Mouse (Mus musculus) ovary, postnatal 36 days (tissue): ENCODE measurements at regions not wholly inside any gene's neighbourhood (a gene's known extent, or its start where the extent isn't known, plus 50 kb on each side); places are given as distances from the start of the nearest gene placed in this dataset.

ENCODE experiments used
- DNase-seq: peaks from one replicate; pipeline ENCODE4 v3.0.0; 2022; ENCODE audit warnings: low spot score, mixed read lengths

DNA sequence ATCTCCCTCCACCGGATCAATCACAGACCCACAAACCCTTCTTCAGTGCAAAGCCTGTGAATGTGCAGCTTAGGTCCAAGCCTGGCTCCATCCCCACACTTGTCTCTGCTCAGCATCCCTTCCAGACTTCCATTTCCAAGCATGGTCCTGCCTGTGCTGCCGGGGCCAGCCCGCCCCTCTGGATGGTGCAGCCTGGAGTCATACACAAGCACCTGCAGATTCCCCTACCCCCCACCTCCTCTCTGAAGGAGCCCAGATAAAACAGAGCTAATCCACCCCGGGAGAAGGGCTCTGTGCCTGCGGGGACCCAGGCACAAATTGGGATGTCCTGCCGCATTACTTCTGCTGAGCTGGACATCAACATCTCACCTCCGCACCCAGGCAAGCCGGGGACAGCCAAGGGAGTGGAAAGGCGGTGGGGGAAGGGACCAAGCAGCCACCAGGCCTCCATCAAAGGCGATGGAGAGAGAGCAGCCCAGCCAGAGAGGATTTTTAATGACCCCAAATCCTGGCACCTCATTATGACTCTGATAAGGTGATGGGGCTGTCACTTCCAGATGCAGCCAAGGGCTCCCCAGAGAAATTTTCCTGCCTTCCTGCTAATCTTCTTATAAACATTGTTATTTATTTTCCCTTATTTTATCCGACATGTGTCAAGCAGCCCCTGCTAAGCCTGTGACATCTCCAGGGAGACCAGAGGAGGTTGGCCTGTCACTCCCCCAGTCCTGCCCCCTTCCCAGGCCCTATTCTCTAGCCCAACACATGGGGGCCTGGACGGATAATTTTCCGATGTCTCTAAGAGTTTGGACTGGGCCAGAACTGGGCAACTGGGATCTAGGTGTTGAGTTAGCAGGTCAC lies 105.5 kb upstream of the Unc5b start:
- DNase-seq, result no peak

DNA sequence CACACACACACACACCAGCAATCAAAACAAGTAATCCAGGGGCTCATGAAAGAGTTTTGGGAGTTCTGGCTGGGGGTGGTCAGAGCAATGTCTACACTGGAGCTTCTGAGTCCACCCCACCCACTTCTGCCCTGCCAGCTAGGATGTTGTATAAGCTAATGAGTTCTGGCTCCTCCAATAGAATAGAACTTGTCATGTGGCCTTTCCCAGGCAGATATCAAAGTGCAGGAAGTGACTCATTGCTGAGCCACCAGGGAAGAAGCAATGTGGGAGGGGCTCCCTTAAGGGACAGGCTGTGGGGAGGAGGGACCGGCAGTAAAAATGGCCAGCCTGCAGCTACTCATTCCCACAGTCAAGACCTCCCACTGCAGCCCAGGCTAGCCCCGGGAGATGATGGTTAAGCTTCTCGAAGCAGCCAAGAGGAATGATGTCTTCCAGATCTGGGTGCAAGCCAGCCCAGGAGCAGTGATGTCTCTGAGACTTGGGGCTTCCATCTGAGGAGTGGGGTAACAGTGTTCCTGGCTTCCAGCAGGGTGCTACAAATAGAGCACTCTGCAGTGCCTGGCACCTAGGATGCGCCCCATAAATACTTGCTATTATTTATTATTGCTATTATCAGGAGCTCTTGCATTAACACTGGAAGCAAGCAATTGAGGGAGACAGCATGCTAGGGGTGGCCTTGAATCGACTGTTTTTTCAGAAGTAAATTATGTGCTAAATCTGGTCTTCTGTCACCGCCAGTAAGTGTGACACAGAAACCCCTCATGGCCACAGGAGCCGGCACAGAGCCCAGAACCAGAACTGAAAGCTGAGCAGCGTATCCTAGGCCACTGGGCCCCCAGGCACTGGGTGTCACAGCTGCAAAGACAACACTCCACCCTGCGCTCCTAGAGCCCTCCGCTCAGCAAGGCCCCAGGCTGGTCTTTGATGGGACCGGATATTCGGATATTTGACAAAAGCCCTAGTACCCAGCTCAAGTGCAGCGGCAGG lies 103.2 kb upstream of the Unc5b start:
- DNase-seq, result no peak

DNA sequence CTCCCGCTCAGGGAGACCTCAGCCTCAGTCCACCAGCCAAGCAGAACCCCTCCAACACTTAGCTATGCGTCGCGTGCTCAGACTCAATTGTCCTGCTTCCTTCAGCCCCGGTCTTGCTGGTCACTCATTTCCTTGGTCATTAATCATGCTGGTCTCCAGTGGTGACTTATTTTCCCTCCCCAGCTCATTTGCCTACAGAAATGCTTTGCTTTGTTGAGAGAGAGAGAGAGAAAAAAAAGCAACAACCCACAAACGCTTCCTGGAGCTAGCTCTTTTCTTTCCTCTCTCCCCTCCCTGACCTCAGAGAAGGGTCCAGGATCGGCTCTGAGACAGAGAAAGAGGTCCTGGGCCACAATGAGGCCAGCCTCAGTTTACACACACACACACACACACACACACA lies 102.5 kb upstream of the Unc5b start:
- DNase-seq, result no peak

DNA sequence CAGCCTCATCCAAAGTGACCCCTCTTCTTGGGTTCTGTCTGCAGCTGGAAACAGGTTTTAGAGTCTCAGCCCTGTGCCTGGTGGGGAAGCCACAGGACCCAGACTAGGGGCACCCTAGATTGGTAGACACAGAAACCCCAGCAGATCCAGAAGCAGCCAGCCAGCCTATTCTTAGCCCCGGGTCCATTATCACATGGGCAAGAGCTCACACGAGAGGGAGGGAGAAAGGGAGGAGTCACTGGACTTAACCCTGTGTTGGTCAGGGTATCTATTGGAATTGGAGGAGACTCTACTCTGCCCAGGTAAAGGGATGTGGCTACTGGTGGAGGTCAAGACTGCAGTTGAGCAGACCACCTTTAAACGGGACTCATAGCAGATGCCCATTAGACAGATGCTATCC lies 101.5 kb upstream of the Unc5b start:
- DNase-seq, result no peak

DNA sequence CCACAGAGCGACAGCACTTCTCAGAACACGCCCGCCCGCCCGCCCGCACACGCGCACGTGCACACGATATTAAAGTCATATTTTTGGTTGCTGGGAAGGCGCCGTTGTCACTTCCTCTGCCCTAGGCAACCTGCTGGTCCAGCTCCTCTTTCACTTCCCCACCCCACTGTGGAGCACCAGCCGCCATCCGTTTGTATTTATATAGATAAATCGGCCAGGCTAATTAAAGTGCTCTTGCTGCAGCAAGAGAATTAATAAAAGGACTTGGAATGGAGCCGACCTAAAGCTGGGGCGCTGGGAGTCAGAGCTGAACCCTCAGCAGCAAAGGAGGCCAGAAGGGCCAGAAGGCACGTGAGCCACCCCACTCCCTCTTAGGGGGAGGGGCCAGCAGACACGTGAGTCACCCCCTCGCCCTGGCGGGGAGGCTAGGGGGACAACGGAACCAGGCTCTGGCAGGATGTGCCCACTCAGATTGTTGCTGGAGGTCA lies 100.6 kb upstream of the Unc5b start:
- no peak for DNase-seq

DNA sequence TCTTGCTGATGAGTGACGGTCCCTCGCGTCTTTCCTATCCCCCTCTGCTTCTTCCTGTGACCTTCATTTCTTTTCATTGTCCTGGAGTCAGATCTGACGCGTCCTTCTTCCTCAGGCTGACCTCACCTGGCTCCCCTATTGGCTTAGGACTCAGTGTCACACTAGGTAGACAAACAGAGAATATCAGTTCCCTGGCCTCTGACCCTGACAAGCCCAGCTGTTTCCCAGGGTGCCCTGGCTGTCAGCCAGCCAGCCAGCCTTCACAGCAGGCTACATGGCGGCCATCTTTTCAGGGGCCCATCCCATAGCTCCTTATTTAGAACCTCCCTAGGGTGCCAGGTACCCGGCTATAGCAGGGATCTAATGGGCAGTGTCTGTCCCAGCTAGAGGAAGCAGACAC lies 97.3 kb upstream of the Unc5b start:
- no peak for DNase-seq

DNA sequence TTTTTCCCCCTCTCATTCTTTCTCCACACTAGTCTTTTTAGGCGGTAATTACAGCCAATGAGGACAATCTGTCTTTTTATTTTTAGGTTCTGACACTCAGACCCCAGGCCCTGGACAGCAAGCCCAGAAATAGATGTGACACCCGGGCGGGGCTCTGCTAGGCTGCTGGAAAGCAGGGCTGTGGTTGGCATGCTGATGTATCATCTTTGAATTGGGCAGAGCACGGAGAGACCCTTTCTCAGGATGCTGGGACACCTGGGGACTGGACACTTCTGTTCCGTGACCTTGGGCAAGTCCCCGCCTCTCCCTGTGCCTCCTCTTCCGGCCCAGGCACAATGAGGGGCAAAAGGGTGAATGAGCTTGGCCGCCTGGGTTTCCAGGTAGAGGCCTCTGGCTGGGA lies 96.8 kb upstream of the Unc5b start:
- DNase-seq, result no peak

DNA sequence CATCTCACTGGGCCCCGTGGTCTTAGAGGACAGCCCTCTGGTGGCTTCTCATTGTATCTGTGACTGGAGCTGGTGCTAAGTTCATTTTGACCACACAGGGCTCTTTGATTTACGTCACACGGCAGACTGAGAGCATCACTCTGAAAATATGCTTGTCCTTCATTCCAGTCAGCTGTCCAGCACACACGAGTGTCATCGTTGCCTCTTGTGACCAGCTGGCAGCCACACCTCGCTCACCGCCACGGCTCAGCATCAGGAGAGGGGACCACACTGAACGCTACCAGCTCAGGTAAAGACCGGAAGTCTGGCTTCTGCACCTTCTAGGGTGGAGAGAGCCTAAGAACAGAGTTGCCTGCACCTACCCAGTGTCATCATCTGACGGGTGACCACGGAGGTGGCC lies 95.3 kb upstream of the Unc5b start:
- DNase-seq, result no peak

DNA sequence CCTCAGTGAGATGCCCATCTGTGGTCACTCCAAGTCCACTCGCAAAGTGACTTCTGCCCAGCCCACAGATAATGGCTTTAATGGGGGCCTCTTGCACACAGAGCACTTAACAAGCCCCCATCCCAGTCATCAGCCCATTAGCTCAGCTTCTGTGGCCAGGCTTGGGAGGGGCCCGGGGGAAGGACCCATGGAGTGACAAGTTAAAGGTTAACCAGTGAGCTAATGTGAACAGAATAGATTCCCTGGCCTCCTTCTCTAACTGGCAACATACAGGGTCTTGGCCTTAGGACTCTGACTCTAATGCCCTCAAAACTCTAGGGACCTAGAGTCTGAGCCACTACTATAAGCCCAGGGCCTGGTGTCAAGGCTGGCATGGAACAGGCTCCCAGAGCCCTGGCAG lies 94.3 kb upstream of the Unc5b start:
- no peak for DNase-seq

DNA sequence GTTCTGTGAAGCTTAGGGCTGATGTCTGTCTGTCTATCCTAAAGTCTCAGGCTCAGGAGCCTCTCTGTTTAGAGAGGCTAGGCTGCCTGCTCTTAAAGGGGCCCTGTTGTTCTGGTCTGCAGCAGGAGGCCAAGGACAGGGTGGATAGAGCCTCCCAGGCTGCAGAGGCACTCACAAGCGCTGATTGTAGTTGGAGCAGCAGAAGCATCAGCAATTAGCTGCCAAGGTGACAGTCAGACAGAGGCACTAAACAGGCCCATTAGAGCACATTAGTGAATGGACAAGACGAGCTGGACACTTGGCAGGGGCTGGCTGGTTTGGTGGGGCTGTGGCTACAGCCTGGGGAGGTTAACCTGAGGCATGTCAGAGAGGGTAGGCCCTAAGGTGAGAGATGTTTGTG lies 93.8 kb upstream of the Unc5b start:
- no peak for DNase-seq

DNA sequence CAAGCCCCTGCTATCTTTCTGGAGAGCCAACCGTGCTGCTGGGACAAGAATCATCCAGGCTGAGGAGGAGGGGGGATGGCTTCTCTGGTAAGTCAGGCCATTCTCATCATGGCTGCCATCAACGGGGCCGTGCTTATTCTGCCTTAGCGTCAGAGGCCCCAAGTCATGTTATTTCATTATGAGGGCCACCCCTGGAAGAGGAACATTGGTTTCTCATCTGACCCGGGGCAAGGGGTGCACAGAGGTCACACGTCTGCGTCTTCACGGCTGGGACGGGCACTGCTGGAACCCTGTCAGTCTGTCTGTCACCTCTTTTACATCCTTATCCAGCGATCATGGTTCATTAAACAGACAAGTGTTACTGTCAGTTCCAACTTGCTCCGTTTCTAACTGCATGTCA lies 92.4 kb upstream of the Unc5b start:
- no peak for DNase-seq

DNA sequence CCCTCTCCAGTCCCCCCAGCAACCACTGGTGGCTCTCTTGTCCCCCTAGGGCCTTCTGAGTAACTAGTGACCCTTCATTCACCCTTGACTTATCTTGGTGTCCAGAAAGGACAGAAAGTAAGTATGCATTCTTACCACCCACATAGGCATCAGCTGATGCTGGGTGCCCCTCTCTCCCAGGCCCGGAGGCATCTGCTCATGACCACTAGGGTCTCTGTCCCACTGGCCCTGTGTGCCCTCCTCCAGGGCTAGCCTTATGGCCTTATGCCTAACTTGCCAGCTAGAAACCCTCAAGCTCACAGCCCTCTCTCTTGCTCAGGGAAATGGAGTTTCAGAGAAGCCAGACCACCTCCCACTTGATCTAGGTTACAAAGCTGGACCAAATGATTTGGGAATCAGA lies 89.2 kb upstream of the Unc5b start:
- no peak for DNase-seq

DNA sequence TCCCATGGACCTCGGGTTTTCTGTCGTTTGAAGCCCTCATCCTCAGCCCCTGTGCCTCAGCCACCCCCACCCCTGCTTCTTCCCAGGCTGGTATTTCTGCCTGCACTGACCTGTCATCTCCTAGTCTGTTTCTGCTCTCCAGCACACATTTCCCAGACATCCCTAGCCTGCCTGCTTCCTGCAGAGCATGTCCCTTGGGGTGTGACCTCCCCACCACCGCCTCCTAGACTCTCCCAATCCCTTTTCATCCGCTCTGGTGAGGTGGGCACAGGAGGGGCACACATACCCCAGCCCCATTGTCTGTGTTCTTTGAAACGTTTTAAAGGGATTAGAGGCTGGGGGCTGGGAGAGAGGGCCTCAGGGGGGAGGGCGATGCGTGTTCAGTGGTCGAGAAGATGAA lies 86.6 kb upstream of the Unc5b start:
- no peak for DNase-seq

DNA sequence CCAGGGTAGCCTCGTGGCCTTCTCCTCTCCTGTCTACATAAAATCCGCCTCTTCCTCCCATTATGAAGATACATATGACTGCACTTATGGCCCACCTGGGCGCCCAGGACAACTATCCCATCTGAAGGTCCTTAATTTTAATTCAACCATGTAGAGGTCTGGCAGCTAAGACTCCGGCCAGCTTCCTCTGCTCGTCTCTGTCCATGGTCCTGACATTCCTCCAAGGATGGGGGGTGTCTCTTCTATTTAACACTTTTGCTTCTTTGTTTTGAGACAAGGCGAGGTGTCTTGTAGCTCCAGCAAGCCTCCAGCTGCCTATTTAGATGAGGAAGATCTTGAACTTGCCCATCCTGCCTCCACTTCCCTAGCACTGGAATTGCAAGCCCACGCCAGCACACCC lies 83.0 kb upstream of the Unc5b start:
- DNase-seq, result no peak

DNA sequence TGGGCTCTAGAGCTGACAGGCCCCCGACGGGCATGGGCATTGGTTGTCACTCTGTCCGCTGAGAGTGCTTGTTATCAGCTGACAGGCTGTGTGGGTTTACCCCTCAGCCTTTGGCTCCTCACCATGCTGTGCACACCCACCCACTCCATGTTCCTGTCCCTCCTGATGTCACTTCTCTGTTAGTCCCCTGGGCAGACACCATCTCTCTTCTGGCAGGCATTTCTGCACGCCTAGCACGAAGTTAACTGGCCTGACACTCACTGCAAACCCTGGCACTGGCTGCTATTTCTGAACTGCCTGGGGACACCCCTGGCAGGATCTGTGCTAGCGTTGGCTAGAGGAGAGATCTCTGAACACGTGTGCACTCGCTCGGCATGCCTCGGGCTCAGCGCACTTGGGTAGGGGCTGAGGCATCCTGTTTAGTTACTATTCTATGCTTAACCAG lies 82.1 kb upstream of the Unc5b start:
- DNase-seq, result no peak

DNA sequence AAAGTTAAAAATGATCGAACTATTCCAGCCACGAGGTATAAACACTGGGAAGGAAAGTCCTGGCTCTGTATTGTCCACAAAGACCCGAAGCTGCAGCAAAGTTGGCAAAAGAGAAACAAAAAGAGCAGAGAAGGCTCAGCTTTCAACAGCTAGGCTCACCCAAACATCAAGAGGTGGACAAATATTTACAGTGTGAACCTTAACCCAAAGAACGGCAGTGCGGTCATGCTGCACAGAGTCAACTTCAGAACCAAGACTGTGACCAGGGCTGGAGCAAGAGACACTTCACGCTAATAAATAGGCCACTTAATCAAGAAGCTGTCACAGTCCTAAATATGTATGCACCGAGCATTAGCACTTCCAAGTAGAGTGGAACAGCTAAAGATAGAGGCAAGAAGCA lies 73.0 kb upstream of the Unc5b start:
- no peak for DNase-seq

DNA sequence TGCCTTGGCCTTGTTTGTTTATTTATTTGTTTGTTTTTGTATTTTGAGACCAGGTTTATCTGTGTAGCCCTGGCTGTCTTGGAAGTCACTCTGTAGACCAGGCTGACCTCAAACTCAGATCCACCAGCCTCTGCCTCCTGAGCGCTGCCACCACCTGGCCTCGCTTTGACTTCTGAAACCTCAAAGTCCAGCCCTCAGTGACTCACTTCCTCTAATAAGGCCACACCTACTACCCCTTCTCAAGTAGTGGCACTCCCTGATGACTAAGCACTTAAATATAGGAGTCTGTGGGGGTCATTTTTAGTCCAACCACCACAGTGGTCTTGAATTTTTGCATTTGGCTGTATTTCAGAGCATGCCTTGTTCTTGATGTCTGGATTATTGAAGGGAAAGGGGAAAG lies 69.6 kb upstream of the Unc5b start:
- no peak for DNase-seq

DNA sequence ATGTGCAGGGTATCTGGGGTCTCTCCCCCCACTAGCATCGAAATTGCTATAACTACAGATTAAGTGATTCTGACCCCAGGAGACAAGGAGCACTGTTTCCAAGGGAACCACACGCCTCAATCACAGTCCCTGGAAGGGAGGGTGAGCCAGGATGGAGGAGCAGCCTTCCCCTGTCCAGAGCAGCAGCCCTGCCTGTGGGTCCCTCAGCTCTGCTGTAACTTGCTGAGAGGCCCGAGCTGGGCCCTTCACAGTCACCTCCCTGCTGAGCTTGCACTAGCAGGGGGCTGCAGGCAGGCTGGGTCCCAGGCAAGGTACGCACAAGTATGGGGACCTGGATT lies 62.4 kb upstream of the Unc5b start:
- DNase-seq, result no peak

DNA sequence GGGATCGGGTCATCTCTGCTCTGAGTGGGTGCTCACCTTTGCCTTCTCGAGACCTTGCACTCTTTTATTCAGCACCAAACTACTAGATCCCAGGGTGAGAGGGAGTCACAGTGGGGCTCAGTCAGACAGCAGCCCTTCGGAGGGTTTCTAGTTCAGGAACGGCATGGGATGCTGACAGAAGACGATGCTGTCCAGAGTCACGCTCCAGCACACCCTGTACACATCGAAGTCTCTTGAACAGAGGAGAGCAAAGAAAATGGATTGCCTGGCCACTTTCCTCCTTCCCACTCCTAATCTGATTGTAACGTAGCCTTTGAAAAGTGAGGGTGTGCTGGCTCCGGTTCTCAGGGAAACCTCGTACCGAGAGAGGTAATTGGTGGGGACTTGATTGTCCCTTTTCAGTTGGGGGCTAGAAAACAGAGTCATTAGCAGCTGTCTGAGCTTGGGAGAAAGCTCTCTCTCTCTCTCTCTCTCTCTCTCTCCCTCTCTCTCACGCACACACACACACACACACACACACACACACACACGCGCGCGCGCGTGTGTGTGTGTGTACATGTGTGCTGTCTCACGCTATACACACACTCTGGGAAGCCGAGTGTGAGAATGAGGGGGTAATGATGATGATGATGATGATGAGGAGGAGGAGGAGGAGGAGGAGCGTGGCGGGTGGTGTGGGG lies 61.9 kb upstream of the Unc5b start:
- DNase-seq, result no peak

DNA sequence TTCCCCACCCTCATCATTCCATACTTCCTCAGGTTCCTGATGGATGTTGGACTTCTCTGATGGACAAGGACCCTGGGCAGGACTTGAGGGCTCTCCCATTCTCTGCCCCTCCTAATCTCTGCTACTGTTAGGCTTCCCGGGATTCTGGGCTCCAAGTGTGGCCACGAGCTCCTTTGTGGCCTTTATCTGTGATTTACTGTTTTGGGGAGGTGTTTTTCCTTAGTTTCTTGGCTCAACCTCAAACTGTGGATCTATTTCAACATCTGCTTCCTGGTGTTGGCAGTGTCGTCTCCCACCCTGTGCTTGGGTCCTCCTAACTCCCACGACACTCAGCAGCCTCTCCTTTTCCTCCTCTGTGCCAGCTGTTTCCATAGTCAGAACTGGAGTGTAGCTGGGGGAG lies 61.3 kb upstream of the Unc5b start:
- no peak for DNase-seq

DNA sequence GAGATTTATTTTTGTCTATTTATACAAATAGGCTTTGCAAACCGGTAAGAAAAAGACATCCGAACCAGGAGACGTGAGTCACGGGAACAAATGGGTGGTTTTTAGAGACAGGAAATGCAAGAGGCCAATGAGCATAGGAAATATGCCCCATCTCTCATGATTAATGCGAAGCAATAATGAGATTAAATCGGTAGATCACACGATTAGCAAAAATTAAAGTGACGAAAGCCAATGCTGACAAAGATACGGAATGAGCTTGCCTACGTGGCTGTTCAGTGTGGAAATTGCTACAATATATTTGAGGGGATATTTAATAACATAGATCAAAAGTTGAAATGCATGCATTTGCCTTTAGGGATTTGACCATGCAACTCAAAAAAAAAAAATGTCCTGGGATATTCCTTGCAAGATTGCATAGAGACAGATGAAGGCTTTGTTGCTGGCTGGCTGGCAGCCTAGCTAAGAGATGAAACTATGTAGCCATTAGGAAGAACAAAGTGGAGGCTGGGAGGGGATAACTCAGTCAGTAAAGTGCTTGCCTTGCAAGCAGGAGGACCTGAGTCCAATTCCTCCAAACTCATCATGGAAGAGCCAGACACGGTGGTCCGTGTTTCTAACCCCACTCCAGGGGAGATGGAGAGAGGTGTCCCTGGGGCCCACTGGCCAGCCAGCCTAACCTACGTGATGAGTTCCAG lies 60.2 kb upstream of the Unc5b start:
- no peak for DNase-seq

DNA sequence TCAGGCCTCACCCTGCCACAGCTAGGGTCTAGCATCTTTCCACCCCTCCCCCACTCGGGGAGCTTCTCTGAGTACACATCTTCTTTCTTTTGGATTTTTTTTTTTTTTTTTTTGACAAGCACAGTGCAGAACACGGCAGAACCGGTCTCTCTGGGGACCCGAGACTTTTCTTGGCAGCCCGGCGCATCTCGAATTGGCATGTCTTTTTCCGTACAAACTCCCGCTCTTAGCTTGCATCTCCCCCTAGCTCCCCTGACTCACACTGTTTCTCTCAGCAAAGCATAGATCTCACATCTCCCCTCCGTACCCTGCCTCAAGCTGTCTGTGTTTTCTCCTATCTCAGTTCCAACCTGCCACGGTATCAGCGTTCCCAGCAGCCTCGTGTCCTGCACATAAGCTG lies 58.4 kb upstream of the Unc5b start:
- no peak for DNase-seq
